Mouse (Mus musculus) heart, embryonic 12.5 days (tissue): ENCODE measurements around the gene Mapkbp1. TPM values are rescaled to one million over a fixed set of nuclear protein-coding genes. Genes with fewer than 3 reads are reported as not detected.

Experiments used
- ATAC-seq: fragments of 200-750 bp; cut with Nextera tagmentation; 2 replicates; pipeline ENCODE4 v1.8.0; 2017; ENCODE audit warnings: moderate TSS enrichment, moderate library complexity; ENCODE audit not compliant: insufficient number of reproducible peaks, low FRiP score
- H3K27ac ChIP-seq: fragments of 300-500 bp; sonication (generic); 2 replicates; pipeline ENCODE4 v1.5.1; 2016; ENCODE audit warnings: mild to moderate bottlenecking, moderate library complexity; ENCODE audit not compliant: poor library complexity, severe bottlenecking
- H3K27me3 ChIP-seq: fragments of 300-500 bp; sonication (generic); replicated peaks from 2 replicates; pipeline ENCODE4 v1.6.1; 2016; ENCODE audit warnings: mild to moderate bottlenecking, moderate library complexity
- H3K36me3 ChIP-seq: fragments of 300-500 bp; sonication (generic); 2 replicates; pipeline ENCODE4 v1.6.1; 2016; ENCODE audit warnings: mild to moderate bottlenecking, moderate library complexity
- H3K4me1 ChIP-seq: fragments of 300-500 bp; sonication (generic); replicated peaks from 2 replicates; pipeline ENCODE4 v1.6.1; 2016; ENCODE audit warnings: mild to moderate bottlenecking
- H3K4me2 ChIP-seq: fragments of 300-500 bp; sonication (generic); 2 replicates; pipeline ENCODE4 v1.6.1; 2016; ENCODE audit warnings: mild to moderate bottlenecking, moderate library complexity
- H3K4me3 ChIP-seq: fragments of 300-500 bp; sonication (generic); 2 replicates; pipeline ENCODE4 v1.5.1; 2016; ENCODE audit warnings: mild to moderate bottlenecking
- H3K9ac ChIP-seq: fragments of 300-500 bp; sonication (generic); 2 replicates; pipeline ENCODE4 v1.6.1; 2016; ENCODE audit warnings: mild to moderate bottlenecking, moderate library complexity
- H3K9me3 ChIP-seq: fragments of 300-500 bp; sonication (generic); replicated peaks from 2 replicates; pipeline ENCODE4 v1.6.1; 2016; ENCODE audit warnings: mild to moderate bottlenecking, moderate library complexity
- WGBS: fragments of 180-500 bp; shearing (Covaris S2); methylation state at CpG from one replicate; pipeline ENCODE4 v1.1.7; 2016; 5-methylcytosine and 5-hydroxymethylcytosine counted together
- polyA plus RNA-seq: library from polyadenylated mRNA; unstranded; fragments of >200 nt; fragmentation: Nextera tagmentation; extraction: Ambion mirVana; gene quantifications from 2 replicates; pipeline ENCODE4 v1.2.1, GENCODE M21; 2016

The Mapkbp1 gene
- polyA plus RNA-seq, 1 experiment from 2014 or later = 3.8 TPM

DNA sequence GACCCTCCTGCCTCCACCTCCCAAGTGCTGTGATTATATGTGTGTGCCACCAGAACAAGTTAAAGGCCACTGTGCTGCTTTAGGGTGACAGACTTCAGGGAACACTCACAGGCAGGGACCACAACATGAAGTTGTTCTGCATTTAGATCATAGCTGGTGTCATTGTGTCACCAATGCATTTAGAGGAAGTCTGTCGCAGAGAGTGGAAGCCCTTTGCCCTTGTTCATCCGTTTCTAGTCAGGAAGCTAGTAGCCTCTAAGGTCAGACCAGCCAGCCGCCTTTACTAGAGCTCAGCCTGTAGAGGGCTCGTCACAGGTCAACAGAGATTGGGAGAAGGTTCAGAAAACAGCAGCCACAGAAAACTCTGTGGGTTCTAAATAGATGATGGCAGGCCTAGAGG, 36.2 kb downstream of the Mapkbp1 start:
- Histone ChIP-seq H3K4me3 (no peak overlapping the region), H3K4me1 (peaks cover 12% of the 10 kb centered on the region), H3K36me3 (no peaks in the 10 kb centered on the region), H3K9me3 (no peaks in the 10 kb centered on the region), H3K9ac (no peak overlapping the region), H3K4me2 (no peak overlapping the region), H3K27ac (peak overlapping the region; percentile 19; the same call in 1 of the 2 replicates), H3K27me3 (no peaks in the 10 kb centered on the region)
- WGBS = 48% methylated on average over 4 of the region's 4 CpGs
- no peak for ATAC-seq

GRCm38 (mm10) chr2:120011462-120012200, 39.1 kb downstream of the Mapkbp1 start:
- H3K4me2 ChIP-seq = no peak overlapping the region
- 0 out of 2 replicates have a peak, but pooled peaks have one; percentile 36 for ATAC-seq
- H3K9ac ChIP-seq = no peak overlapping the region
- 68% methylated on average over 8 of the region's 8 CpGs for WGBS
- H3K4me3 ChIP-seq = no peak overlapping the region
- peaks cover 12% of the 10 kb centered on the region for H3K4me1 ChIP-seq
- peaks cover 6% of the 10 kb centered on the region for H3K36me3 ChIP-seq
- H3K9me3 ChIP-seq = no peaks in the 10 kb centered on the region
- no peak overlapping the region for H3K27ac ChIP-seq
- no peaks in the 10 kb centered on the region for H3K27me3 ChIP-seq

- no peaks in the 10 kb centered on the region for H3K9me3 ChIP-seq
- peak overlapping the region; percentile 24; the same call in 1 of the 2 replicates for H3K9ac ChIP-seq
- H3K27ac ChIP-seq = no peak overlapping the region
- 45% methylated on average over 13 of the region's 13 CpGs for WGBS
- no peaks in the 10 kb centered on the region for H3K27me3 ChIP-seq
- H3K4me2 ChIP-seq = no peak overlapping the region
- peaks cover 12% of the 10 kb centered on the region for H3K4me1 ChIP-seq
- H3K4me3 ChIP-seq = no peak overlapping the region
- peaks cover 19% of the 10 kb centered on the region for H3K36me3 ChIP-seq
- ATAC-seq = no peak
These were observed 40.4 kb downstream of the Mapkbp1 start for GRCm38 (mm10) chr2:120012924-120013323.

- H3K4me3 ChIP-seq = no peak overlapping the region
- no peak overlapping the region for H3K4me2 ChIP-seq
- peaks cover 7% of the 10 kb centered on the region; the same call in 1 of the 2 replicates for H3K4me1 ChIP-seq
- H3K27me3 ChIP-seq = no peaks in the 10 kb centered on the region
- no peak for ATAC-seq
- peaks cover 28% of the 10 kb centered on the region for H3K36me3 ChIP-seq
- no peaks in the 10 kb centered on the region for H3K9me3 ChIP-seq
- WGBS = 89% methylated on average over 2 of the region's 2 CpGs
- no peak overlapping the region for H3K27ac ChIP-seq
- H3K9ac ChIP-seq = no peak overlapping the region
These were observed 41.5 kb downstream of the Mapkbp1 start for GRCm38 (mm10) chr2:120013831-120014486.

DNA sequence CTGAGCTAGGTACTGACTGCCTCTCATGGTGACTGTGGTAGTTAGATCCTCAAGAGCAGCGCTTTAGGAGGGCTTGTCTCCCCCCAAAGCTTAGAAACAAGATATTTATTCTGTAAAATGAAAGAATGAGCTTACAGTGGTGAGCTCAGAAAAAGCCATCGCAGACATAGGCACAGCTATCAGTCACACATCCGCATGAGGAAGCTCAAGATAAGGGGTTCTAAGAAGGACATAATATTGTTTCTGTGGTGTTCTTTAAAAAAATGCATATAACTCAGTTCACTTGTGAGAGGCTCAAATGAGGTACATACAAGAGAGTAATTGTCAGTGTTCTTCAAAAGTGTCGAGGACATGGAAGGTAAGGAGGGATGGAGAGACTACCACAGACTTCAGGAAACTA, 43.4 kb downstream of the Mapkbp1 start:
- peaks cover 7% of the 10 kb centered on the region; the same call in 1 of the 2 replicates for H3K4me1 ChIP-seq
- no peak overlapping the region for H3K4me3 ChIP-seq
- no peak overlapping the region for H3K4me2 ChIP-seq
- H3K27me3 ChIP-seq = no peaks in the 10 kb centered on the region
- no peak overlapping the region for H3K27ac ChIP-seq
- no peaks in the 10 kb centered on the region for H3K9me3 ChIP-seq
- H3K36me3 ChIP-seq = peaks cover 47% of the 10 kb centered on the region
- 79% methylated on average over 4 of the region's 4 CpGs for WGBS
- H3K9ac ChIP-seq = no peak overlapping the region
- ATAC-seq = no peak

GRCm38 (mm10) chr2:120017599-120017998, 45.1 kb downstream of the Mapkbp1 start:
- H3K4me1 ChIP-seq = peaks cover 7% of the 10 kb centered on the region; the same call in 1 of the 2 replicates
- no peaks in the 10 kb centered on the region for H3K9me3 ChIP-seq
- 94% methylated on average over 12 of the region's 12 CpGs for WGBS
- H3K9ac ChIP-seq = no peak overlapping the region
- peaks cover 64% of the 10 kb centered on the region for H3K36me3 ChIP-seq
- H3K27me3 ChIP-seq = no peaks in the 10 kb centered on the region
- no peak overlapping the region for H3K27ac ChIP-seq
- no peak for ATAC-seq
- H3K4me2 ChIP-seq = no peak overlapping the region
- H3K4me3 ChIP-seq = no peak overlapping the region

GRCm38 (mm10) chr2:120024337-120024736, 51.8 kb downstream of the Mapkbp1 start:
- Histone ChIP-seq H3K27me3 (no peaks in the 10 kb centered on the region), H3K36me3 (peaks cover 64% of the 10 kb centered on the region), H3K9me3 (no peaks in the 10 kb centered on the region), H3K4me2 (no peak overlapping the region), H3K9ac (no peak overlapping the region), H3K4me3 (no peak overlapping the region), H3K27ac (peak overlapping the region; percentile 40), H3K4me1 (peaks cover 20% of the 10 kb centered on the region)
- WGBS = 59% methylated on average over 5 of the region's 5 CpGs
- ATAC-seq = no peak

GRCm38 (mm10) chr2:120026984-120027949, 54.8 kb downstream of the Mapkbp1 start, which contains the start of the genes Jmjd7 and Gm28042:
Gene Jmjd7 (plus strand): TSS chr2:120027483.
Gene Gm28042 (plus strand): TSS chr2:120027493.
- Histone ChIP-seq H3K27ac (peak within 1 kb of the TSS; percentile 89), H3K9ac (peak within 1 kb of the TSS; percentile 89), H3K36me3 (peaks cover 63% of the 10 kb centered on the region), H3K27me3 (no peaks in the 10 kb centered on the region), H3K4me2 (peak within 1 kb of the TSS; percentile 77), H3K9me3 (no peaks in the 10 kb centered on the region), H3K4me1 (peaks cover 25% of the 10 kb centered on the region), H3K4me3 (peak within 1 kb of the TSS; percentile 77)
- peak; percentile 89 for ATAC-seq
- WGBS = 5% methylated on average over 50 of the region's 50 CpGs

- Histone ChIP-seq H3K4me3 (peak overlapping the region; percentile 77), H3K9ac (peak overlapping the region; percentile 89), H3K27me3 (no peaks in the 10 kb centered on the region), H3K27ac (peak overlapping the region; percentile 89), H3K36me3 (peaks cover 63% of the 10 kb centered on the region), H3K9me3 (no peaks in the 10 kb centered on the region), H3K4me2 (peak overlapping the region; percentile 77), H3K4me1 (peaks cover 25% of the 10 kb centered on the region)
- WGBS = 42% methylated on average over 3 of the region's 3 CpGs
- ATAC-seq = no peak
These were observed 55.4 kb downstream of the Mapkbp1 start for GRCm38 (mm10) chr2:120027950-120028331.

DNA sequence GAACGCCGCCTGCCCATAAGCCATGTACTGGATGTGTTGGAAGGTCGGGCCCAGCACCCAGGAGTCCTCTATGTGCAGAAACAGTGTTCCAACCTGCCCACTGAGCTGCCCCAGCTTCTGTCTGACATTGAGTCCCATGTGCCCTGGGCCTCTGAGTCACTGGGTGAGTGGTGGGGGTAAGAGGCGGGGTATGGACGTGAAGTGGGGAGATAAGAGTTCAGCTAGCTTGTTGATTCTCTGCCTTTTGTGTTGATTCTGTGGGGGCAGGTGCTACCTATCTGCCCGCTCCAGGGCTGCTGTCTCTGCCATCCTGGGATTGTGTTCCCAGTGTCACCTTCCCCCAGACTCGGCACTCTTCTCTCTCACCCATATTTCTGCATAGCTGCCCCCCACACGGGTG, 57.9 kb downstream of the Mapkbp1 start:
- H3K9ac ChIP-seq = no peak overlapping the region
- no peak overlapping the region for H3K4me3 ChIP-seq
- no peaks in the 10 kb centered on the region for H3K9me3 ChIP-seq
- H3K4me1 ChIP-seq = peaks cover 20% of the 10 kb centered on the region
- H3K36me3 ChIP-seq = peaks cover 61% of the 10 kb centered on the region
- WGBS = 77% methylated on average over 8 of the region's 8 CpGs
- no peak overlapping the region for H3K4me2 ChIP-seq
- H3K27ac ChIP-seq = no peak overlapping the region
- no peak for ATAC-seq
- no peaks in the 10 kb centered on the region for H3K27me3 ChIP-seq
